Mouse (Mus musculus) CH12.LX (cell line): ENCODE data around the gene Vsig10l. TPM values are rescaled to one million over a fixed set of nuclear protein-coding genes. Genes with fewer than 3 reads are reported as not detected.

Experiments used
- DNase-seq: peaks from one replicate; pipeline ENCODE4 v3.0.0-alpha.2; 2013; ENCODE audit errors: extremely low read depth
- H3K27ac ChIP-seq: 2 replicates; pipeline ENCODE4 v1.5.1; 2012; ENCODE audit warnings: low read depth, mild to moderate bottlenecking, control low read depth, moderate library complexity; ENCODE audit not compliant: insufficient read depth
- H3K27me3 ChIP-seq: replicated peaks from 2 replicates; pipeline ENCODE3; 2012; ENCODE audit warnings: inconsistent platforms
- H3K36me3 ChIP-seq, 2 experiments: replicated peaks in 1 of 2; 2 replicates each; pipeline versions ENCODE3 to v1.6.1; 2012; ENCODE audit warnings: inconsistent platforms in 1 of 2, low read length in 1 of 2, mild to moderate bottlenecking in 1 of 2, mixed read lengths in 1 of 2, moderate library complexity in 1 of 2; ENCODE audit not compliant: control insufficient read depth in 1 of 2, insufficient read depth in 1 of 2
- H3K4me1 ChIP-seq, 2 experiments: 2 replicates each; pipeline ENCODE4 v1.6.1; 2012; ENCODE audit warnings: inconsistent platforms in 1 of 2, moderate library complexity in 1 of 2; ENCODE audit not compliant: insufficient read depth in 2 of 2, control insufficient read depth in 1 of 2
- H3K4me2 ChIP-seq: 2 replicates; pipeline ENCODE4 v1.6.1; 2012; ENCODE audit warnings: low read depth, mild to moderate bottlenecking, control low read depth; ENCODE audit not compliant: poor library complexity, insufficient read depth, severe bottlenecking
- H3K4me3 ChIP-seq, 3 experiments: fragments of 150-350 bp in 1 of 3; sonication (generic) in 1 of 3; replicated peaks in 1 of 3; 2 replicates each; pipeline versions ENCODE3 to v1.5.1; 2011 to 2012; ENCODE audit warnings: low read depth in 2 of 3, low read length in 2 of 3, mild to moderate bottlenecking in 2 of 3, moderate library complexity in 2 of 3, control low read depth in 1 of 3, improper control_type of control experiment in 1 of 3, inconsistent platforms in 1 of 3, mixed read lengths in 1 of 3; ENCODE audit not compliant: poor library complexity in 1 of 3
- H3K79me2 ChIP-seq: replicated peaks from 2 replicates; pipeline ENCODE4 v1.6.1; 2012; ENCODE audit warnings: mild to moderate bottlenecking, moderate library complexity; ENCODE audit not compliant: control insufficient read depth, poor library complexity, insufficient read depth, severe bottlenecking; ENCODE audit errors: extremely low read depth
- H3K9ac ChIP-seq: 2 replicates; pipeline ENCODE4 v1.6.1; 2012; ENCODE audit warnings: low read depth, mild to moderate bottlenecking, control low read depth, moderate library complexity; ENCODE audit not compliant: insufficient read depth
- H3K9me3 ChIP-seq: replicated peaks from 2 replicates; pipeline ENCODE3; 2012; ENCODE audit warnings: low read length, inconsistent platforms, mixed read lengths
- CHD1 ChIP-seq: IDR thresholded peaks from 2 replicates; pipeline ENCODE4 v1.6.1; 2012; ENCODE audit warnings: low read depth, low read length, improper control_type of control experiment, inconsistent platforms
- CTCF ChIP-seq, 2 experiments: IDR thresholded peaks in 1 of 2; conservative IDR thresholded peaks in 1 of 2; 2 replicates each; pipeline ENCODE4 v1.5.1; 2011 to 2012; ENCODE audit warnings: low read depth in 2 of 2, low read length in 2 of 2, improper control_type of control experiment in 1 of 2, inconsistent platforms in 1 of 2, mild to moderate bottlenecking in 1 of 2, moderate library complexity in 1 of 2
- E2F4 ChIP-seq: IDR thresholded peaks from 2 replicates; pipeline ENCODE4 v1.6.1; 2011; ENCODE audit warnings: low read depth, low read length, improper control_type of control experiment; ENCODE audit not compliant: insufficient replicate concordance
- ELF1 ChIP-seq: IDR thresholded peaks from 2 replicates; pipeline ENCODE4 v1.6.1; 2014; ENCODE audit warnings: low read depth, mild to moderate bottlenecking, inconsistent platforms, low read length, improper control_type of control experiment
- EP300 ChIP-seq: IDR thresholded peaks from 2 replicates; pipeline ENCODE4 v1.6.1; 2011; ENCODE audit warnings: low read length, improper control_type of control experiment
- ETS1 ChIP-seq: conservative IDR thresholded peaks from 2 replicates; pipeline ENCODE4 v1.6.1; 2012; ENCODE audit warnings: low read depth, mild to moderate bottlenecking, inconsistent platforms, low read length, improper control_type of control experiment, moderate library complexity
- GABPA ChIP-seq: IDR thresholded peaks from 2 replicates; pipeline ENCODE4 v1.6.1; 2012; ENCODE audit warnings: low read depth, low read length, improper control_type of control experiment, inconsistent platforms; ENCODE audit not compliant: insufficient replicate concordance
- HCFC1 ChIP-seq: IDR thresholded peaks from 2 replicates; pipeline ENCODE4 v1.6.1; 2012; ENCODE audit warnings: low read depth, mild to moderate bottlenecking, inconsistent platforms, low read length, improper control_type of control experiment
- JUND ChIP-seq: conservative IDR thresholded peaks from 2 replicates; pipeline ENCODE4 v1.6.1; 2011; ENCODE audit warnings: low read depth, low read length, improper control_type of control experiment
- NRF1 ChIP-seq: IDR thresholded peaks from 2 replicates; pipeline ENCODE4 v1.6.1; 2014; ENCODE audit warnings: low read depth, mild to moderate bottlenecking, inconsistent platforms, low read length, improper control_type of control experiment, moderate library complexity
- PAX5 ChIP-seq: IDR thresholded peaks from 2 replicates; pipeline ENCODE4 v1.6.1; 2012; ENCODE audit warnings: low read length, inconsistent platforms, mixed read lengths
- POLR2A ChIP-seq: IDR thresholded peaks from 2 replicates; pipeline ENCODE4 v1.6.1; 2011; ENCODE audit warnings: low read depth, mild to moderate bottlenecking, improper control_type of control experiment, low read length
- POLR2AphosphoS2 ChIP-seq: IDR thresholded peaks from 2 replicates; pipeline ENCODE4 v1.6.1; 2011; ENCODE audit warnings: low read depth, low read length, improper control_type of control experiment
- RAD21 ChIP-seq: IDR thresholded peaks from 2 replicates; pipeline ENCODE4 v1.6.1; 2011; ENCODE audit warnings: low read depth, mild to moderate bottlenecking, low read length, improper control_type of control experiment, moderate library complexity
- RCOR1 ChIP-seq: conservative IDR thresholded peaks from 2 replicates; pipeline ENCODE4 v1.6.1; 2012; ENCODE audit warnings: low read depth, mild to moderate bottlenecking, inconsistent platforms, low read length, improper control_type of control experiment
- SIN3A ChIP-seq: IDR thresholded peaks from 2 replicates; pipeline ENCODE4 v1.6.1; 2012; ENCODE audit warnings: low read length, improper control_type of control experiment, inconsistent platforms
- SMC3 ChIP-seq: IDR thresholded peaks from 2 replicates; pipeline ENCODE4 v1.6.1; 2011; ENCODE audit warnings: low read depth, low read length, improper control_type of control experiment
- UBTF ChIP-seq: IDR thresholded peaks from 2 replicates; pipeline ENCODE4 v1.6.1; 2012; ENCODE audit warnings: low read depth, mild to moderate bottlenecking, inconsistent platforms, low read length, improper control_type of control experiment, moderate library complexity
- USF2 ChIP-seq: conservative IDR thresholded peaks from 2 replicates; pipeline ENCODE4 v1.6.1; 2011; ENCODE audit warnings: low read depth, low read length, improper control_type of control experiment
- ZC3H11A ChIP-seq: IDR thresholded peaks from 2 replicates; pipeline ENCODE4 v1.6.1; 2012; ENCODE audit warnings: low read depth, mild to moderate bottlenecking, inconsistent platforms, low read length, improper control_type of control experiment
- ZMIZ1 ChIP-seq: IDR thresholded peaks from 2 replicates; pipeline ENCODE4 v1.6.1; 2012; ENCODE audit warnings: low read depth, mild to moderate bottlenecking, inconsistent platforms, low read length, improper control_type of control experiment
- ZNF384 ChIP-seq: IDR thresholded peaks from 2 replicates; pipeline ENCODE4 v1.6.1; 2012; ENCODE audit warnings: low read depth, low read length, improper control_type of control experiment, inconsistent platforms
- dilution Hi-C: fragments of 300-500 bp; cut with MboI; formaldehyde crosslinking; loops from 2 replicates; pipeline ENCODE4 v1.14.3; 2020; ENCODE audit warnings: low sequenced_read_pairs; ENCODE audit not compliant: extremely low pct_unique_long_range_greater_than_20kb, extremely low pct_ligation_motif_present
- in situ Hi-C: fragments of 300-500 bp; cut with MboI; formaldehyde crosslinking; loops from 3 replicates; pipeline ENCODE4 v1.14.3; 2019; ENCODE audit warnings: low sequenced_read_pairs, low pct_ligation_motif_present, low pct_unique_long_range_greater_than_20kb, mixed read lengths
- polyA plus RNA-seq: library from polyadenylated mRNA; unstranded; fragments of >175 nt; gene quantifications from 2 replicates; pipeline ENCODE4 v1.2.1, GENCODE M21; 2012; ENCODE audit warnings: low read depth; ENCODE audit not compliant: insufficient read length
- total RNA-seq, 2 experiments: library from RNA; depleted of rRNA; stranded (reverse); fragments of 300-350 nt in 1 of 2; fragments of >200 nt in 1 of 2; gene quantifications; 2 replicates each; pipeline ENCODE4 v1.2.3; 2012 to 2014

Vsig10l gene
- total and polyA plus RNA-seq, 3 experiments = 0.12 to 0.99 (median 0.17) TPM

DNA sequence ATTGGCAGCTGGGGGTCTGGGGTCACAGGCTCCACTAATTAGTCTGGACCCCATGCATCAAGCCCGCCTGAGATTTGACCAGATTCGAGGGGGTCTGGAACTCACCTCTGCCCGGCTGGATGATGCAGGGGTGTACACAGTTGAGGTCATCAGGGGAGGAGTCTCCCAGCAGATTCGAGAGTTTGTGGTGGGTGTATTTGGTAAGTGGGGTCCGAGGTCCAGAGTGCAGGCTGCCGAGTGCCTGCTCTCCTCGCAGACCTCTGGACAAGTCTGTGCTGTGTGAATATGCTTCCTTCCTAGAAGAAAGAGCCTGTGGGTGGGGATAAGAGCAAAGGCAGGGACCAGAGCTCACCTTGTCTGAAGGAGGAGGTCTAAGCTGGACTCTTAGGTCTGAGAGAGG is 1.0 kb downstream of the Vsig10l start:
- Histone ChIP-seq H3K27ac (no peak overlapping the region), H3K9me3 (no peaks in the 10 kb centered on the region), H3K4me2 (no peak overlapping the region)
- no peak for TF ChIP-seq E2F4
- TF ChIP-seq GABPA = no peak
- TF ChIP-seq ZMIZ1 = no peak
- no peak for TF ChIP-seq ETS1
- TF ChIP-seq ZC3H11A = no peak
- no peak for TF ChIP-seq USF2
- TF ChIP-seq, all 38 proteins: peak for 0
- no peak overlapping the region for H3K4me3 ChIP-seq
- no peaks in the 10 kb centered on the region for H3K36me3 ChIP-seq
- H3K4me1 ChIP-seq = peaks cover 3 to 11% of the 10 kb centered on the region in 2 experiments; a peak in 3 of 4 replicates
- in situ Hi-C loops (loop anchor here (5.0 to 10.0 kb wide), 3 partner anchors 42 to 179 kb away; no protein-coding TSS in a partner anchor), dilution Hi-C loops (no loop called here)
- no peak for DNase-seq
- no peaks in the 10 kb centered on the region for H3K79me2 ChIP-seq
- no peaks in the 10 kb centered on the region for H3K27me3 ChIP-seq
- no peak overlapping the region for H3K9ac ChIP-seq

DNA sequence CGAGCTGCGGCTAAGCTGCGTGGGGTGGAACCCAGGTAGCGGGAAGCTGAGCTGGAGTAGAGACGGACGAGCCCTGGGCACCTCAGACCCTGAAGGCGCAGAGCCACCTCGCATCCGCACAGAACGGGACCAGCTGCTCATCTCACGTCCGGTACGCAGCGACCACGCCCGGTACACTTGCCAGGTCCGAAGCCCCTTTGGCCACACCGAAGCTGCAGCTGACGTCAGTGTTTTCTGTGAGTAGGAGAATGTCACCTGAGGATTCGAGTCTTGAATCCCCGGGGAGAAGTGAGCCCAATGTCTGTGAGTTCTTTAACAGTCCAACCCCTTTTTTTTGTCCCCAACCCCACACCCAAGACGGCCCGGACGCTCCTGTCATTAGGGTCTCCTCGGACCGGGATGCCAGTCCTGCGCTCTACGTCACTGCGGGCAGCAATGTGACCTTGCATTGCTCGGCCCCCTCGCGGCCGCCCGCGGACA is 2.0 kb downstream of the Vsig10l start:
- no peak for TF ChIP-seq CHD1
- TF ChIP-seq RAD21 = no peak
- TF ChIP-seq JUND = no peak
- 0 out of 2 replicates have a peak, but pooled peaks have one; percentile 38 for TF ChIP-seq SMC3
- TF ChIP-seq GABPA = no peak
- H3K9ac ChIP-seq = no peak overlapping the region
- peak overlapping the region; percentile 21 to 66 (median 60) for H3K4me3 ChIP-seq
- dilution Hi-C loops = no loop called here
- DNase-seq = no peak
- H3K27me3 ChIP-seq = no peaks in the 10 kb centered on the region
- no peaks in the 10 kb centered on the region for H3K79me2 ChIP-seq
- no peaks in the 10 kb centered on the region for H3K36me3 ChIP-seq
- H3K27ac ChIP-seq = no peak overlapping the region
- in situ Hi-C loops = loop anchor here (5.0 to 10.0 kb wide), 3 partner anchors 43 to 180 kb away; no protein-coding TSS in a partner anchor
- peak overlapping the region; percentile 68 for H3K4me2 ChIP-seq
- no peaks in the 10 kb centered on the region for H3K9me3 ChIP-seq
- H3K4me1 ChIP-seq = peaks cover 3 to 9% of the 10 kb centered on the region in 2 experiments; a peak in 3 of 4 replicates

DNA sequence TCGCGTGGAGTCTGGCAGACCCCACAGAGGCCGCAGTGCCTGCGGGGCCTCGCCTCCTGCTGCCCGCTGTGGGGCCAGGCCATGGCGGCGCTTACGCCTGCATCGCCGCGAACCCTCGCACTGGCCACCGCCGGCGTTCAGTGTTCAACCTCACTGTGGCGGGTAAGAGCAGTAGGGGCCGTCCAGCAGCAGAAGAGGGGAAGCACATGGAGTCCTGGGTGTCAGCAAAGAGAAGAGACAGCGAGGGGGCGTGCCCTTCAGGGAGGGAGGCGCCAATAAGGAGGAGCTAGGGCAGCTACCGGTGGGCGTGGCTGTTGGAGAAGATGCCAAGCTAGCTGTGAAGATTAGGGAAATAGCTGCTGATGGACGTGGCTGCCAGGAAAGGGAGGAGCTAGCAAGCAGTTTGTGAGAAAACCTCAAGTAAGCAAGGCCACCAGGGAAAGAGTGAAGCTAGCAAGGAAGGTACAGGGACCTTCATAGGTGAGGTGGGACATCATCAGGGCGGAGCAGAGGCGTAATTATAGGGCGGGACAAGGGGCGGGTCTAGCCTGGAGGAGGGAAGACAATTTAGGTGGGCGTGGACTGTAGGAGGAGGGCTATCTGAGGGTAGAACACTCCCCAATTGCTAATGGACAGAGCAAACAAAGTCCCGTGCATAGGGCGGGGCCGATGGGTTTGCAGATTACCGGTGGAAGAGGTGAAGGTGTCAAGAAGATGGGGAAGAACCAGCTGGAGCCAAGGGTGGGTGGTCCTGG is 2.6 kb downstream of the Vsig10l start:
- Histone ChIP-seq H3K27ac (no peak overlapping the region), H3K4me3 (peak overlapping the region; percentile 60 to 68 (median 66)), H3K36me3 (no peaks in the 10 kb centered on the region), H3K4me2 (peak overlapping the region; percentile 68), H3K9me3 (no peaks in the 10 kb centered on the region), H3K79me2 (no peaks in the 10 kb centered on the region), H3K9ac (no peak overlapping the region), H3K4me1 (peaks cover 3 to 8% of the 10 kb centered on the region in 2 experiments; a peak in 3 of 4 replicates), H3K27me3 (no peaks in the 10 kb centered on the region)
- peak; percentile 94 for DNase-seq
- in situ Hi-C loops (loop anchor here (10.0 kb wide), 2 partner anchors 121 to 181 kb away; no protein-coding TSS in a partner anchor), dilution Hi-C loops (no loop called here)
- TF ChIP-seq HCFC1 = no peak
- peak; percentile 56; the same call in 1 of the 2 replicates for TF ChIP-seq POLR2A
- TF ChIP-seq RCOR1 = no peak
- TF ChIP-seq ZC3H11A = no peak
- TF ChIP-seq ETS1 = no peak
- TF ChIP-seq EP300 = no peak
- peak in 1 of 2 experiments; percentile 50; a peak in 2 of 4 replicates for TF ChIP-seq CTCF (conservative IDR thresholded peaks at IDR 0.05 in 1 of 2, IDR thresholded peaks at IDR 0.05 in 1 of 2; ENCODE audit: low read depth in 2 of 2, low read length in 2 of 2)
- no peak for TF ChIP-seq POLR2AphosphoS2
- TF ChIP-seq SMC3 = no peak; the same call in 1 of the 2 replicates
- peak; percentile 55; the same call in 1 of the 2 replicates for TF ChIP-seq SIN3A
- no peak for TF ChIP-seq JUND
- no peak for TF ChIP-seq UBTF
- 0 out of 2 replicates have a peak, but pooled peaks have one; percentile 51 for TF ChIP-seq ZMIZ1
- peak; percentile 30; the same call in 1 of the 2 replicates for TF ChIP-seq ELF1
- TF ChIP-seq ZNF384 = no peak
- TF ChIP-seq NRF1 = no peak
- TF ChIP-seq PAX5 = no peak
